Mouse (Mus musculus) monocyte, adult 5-6 weeks (primary cell): ENCODE data around the gene Aarsd1. TPM values are rescaled to one million over a fixed set of nuclear protein-coding genes. Genes with fewer than 3 reads are reported as not detected.
A peak's percentile ranks its signal among the peaks of the same experiment; 100 is the strongest.
"Not testable (repeated sequence)": the region's sequence is repeated elsewhere in the genome, so short reads cannot be mapped to it uniquely, and the experiment has no call there.

Experiments used
- ATAC-seq: fragments of 153-309, 156-312 bp; replicated peaks from 2 replicates; pipeline ENCODE4 v1.8.0; 2017; ENCODE audit warnings: mild to moderate bottlenecking; ENCODE audit not compliant: low TSS enrichment, insufficient number of reproducible peaks, severe bottlenecking, poor library complexity, low FRiP score
- total RNA-seq: library from RNA; stranded (forward); fragments of 200-1000, 200-491, 200-594 nt; gene quantifications from 3 replicates; pipeline ENCODE4 v1.2.3, GENCODE M21; 2017

The Aarsd1 gene
- 15.4 to 24.5 TPM (median 20.8 TPM) in 3 replicates for total RNA-seq

- peak; percentile 87 for ATAC-seq
Measured at GRCm38 (mm10) chr11:101417101-101417855, at the start of gene Aarsd1. TSS of gene Aarsd1 (minus strand) at chr11:101417615.

GRCm38 (mm10) chr11:101466552-101466950 is 49.1 kb upstream of the Aarsd1 start:
- not testable (repeated sequence) for ATAC-seq

GRCm38 (mm10) chr11:101465869-101466551 is 48.6 kb upstream of the Aarsd1 start, which contains the start of gene Vat1:
TSS of gene Vat1 (minus strand) at chr11:101466230.
- peak; percentile 49; the same call in 1 of the 2 replicates for ATAC-seq

GRCm38 (mm10) chr11:101465101-101465868 is 47.9 kb upstream of the Aarsd1 start:
- ATAC-seq = peak; percentile 44

GRCm38 (mm10) chr11:101464211-101465100 is 47.0 kb upstream of the Aarsd1 start, which contains the start of gene Rnd2:
TSS of gene Rnd2 (plus strand) at chr11:101464999.
- no peak for ATAC-seq

GRCm38 (mm10) chr11:101462583-101463440 is 45.4 kb upstream of the Aarsd1 start:
- no peak for ATAC-seq

- ATAC-seq = no peak
Measured at GRCm38 (mm10) chr11:101462141-101462540, 44.7 kb upstream of the Aarsd1 start.

GRCm38 (mm10) chr11:101460321-101460720 is 42.9 kb upstream of the Aarsd1 start:
- ATAC-seq = no peak

- no peak for ATAC-seq
Measured at GRCm38 (mm10) chr11:101459716-101460115, 42.3 kb upstream of the Aarsd1 start.

GRCm38 (mm10) chr11:101458217-101458616 is 40.8 kb upstream of the Aarsd1 start:
- no peak for ATAC-seq

- no peak for ATAC-seq
Measured at GRCm38 (mm10) chr11:101457631-101458030, 40.2 kb upstream of the Aarsd1 start.

- no peak for ATAC-seq
Measured at GRCm38 (mm10) chr11:101455627-101456026, 38.2 kb upstream of the Aarsd1 start.

- no peak for ATAC-seq
Measured at GRCm38 (mm10) chr11:101454702-101455101, 37.3 kb upstream of the Aarsd1 start.

- no peak for ATAC-seq
Measured at GRCm38 (mm10) chr11:101452093-101452774, 34.8 kb upstream of the Aarsd1 start.

GRCm38 (mm10) chr11:101451536-101451935 is 34.1 kb upstream of the Aarsd1 start:
- ATAC-seq = no peak

GRCm38 (mm10) chr11:101450394-101450793 is 33.0 kb upstream of the Aarsd1 start:
- peak; percentile 36; the same call in 1 of the 2 replicates for ATAC-seq

- not testable (repeated sequence) for ATAC-seq
Measured at GRCm38 (mm10) chr11:101449596-101449995, 32.2 kb upstream of the Aarsd1 start.
